Mouse (Mus musculus) small intestine, adult 10 weeks (tissue): Measurements from ENCODE around the gene Hist1h3a. TPM values are rescaled to one million over a fixed set of nuclear protein-coding genes. Genes with fewer than 3 reads are reported as not detected.

Experiments
- polyA plus RNA-seq: library from polyadenylated mRNA; stranded (reverse); fragments of 350-450 nt; fragmentation: Illumina TruSeq; extraction: RNeasy Lipid Tissue Mini Kit (QIAGEN cat#74804); gene quantifications from one replicate; pipeline ENCODE4 v1.2.3, GENCODE M21; 2014; ENCODE audit warnings: low replicate concordance

Hist1h3a gene
- polyA plus RNA-seq: not detected

GRCm38 (mm10) chr13:23761871-23762821, at the start of gene Hist1h3a:
Gene Hist1h3a (minus strand): TSS chr13:23762386.

GRCm38 (mm10) chr13:23806422-23807052, 44.4 kb upstream of the Hist1h3a start, which contains the start of gene Slc17a2:
Gene Slc17a2 (plus strand): TSS chr13:23806993.

GRCm38 (mm10) chr13:23769613-23770012, 7.4 kb upstream of the Hist1h3a start, which contains the start of gene Trim38:
Gene Trim38 (plus strand): TSS chr13:23769913.

GRCm38 (mm10) chr13:23763586-23764323, 1.6 kb upstream of the Hist1h3a start, which contains the start of gene Hist1h1a:
Gene Hist1h1a (plus strand): TSS chr13:23763666.

GRCm38 (mm10) chr13:23760972-23761864, 968 bp downstream of the Hist1h3a start, which contains the start of gene Hist1h4a:
Gene Hist1h4a (minus strand): TSS chr13:23761230.

GRCm38 (mm10) chr13:23756790-23757189, 5.4 kb downstream of the Hist1h3a start, which contains the start of gene Hist1h4b:
Gene Hist1h4b (plus strand): TSS chr13:23757013.

GRCm38 (mm10) chr13:23752067-23752741, 10.0 kb downstream of the Hist1h3a start, which contains the start of gene Hist1h3b:
Gene Hist1h3b (plus strand): TSS chr13:23752267.

GRCm38 (mm10) chr13:23750839-23751477, 11.2 kb downstream of the Hist1h3a start, which contains the start of gene Hist1h2ab:
Gene Hist1h2ab (plus strand): TSS chr13:23751126.

GRCm38 (mm10) chr13:23746201-23747080, 15.7 kb downstream of the Hist1h3a start, which contains the start of gene Hist1h2bb:
Gene Hist1h2bb (plus strand): TSS chr13:23746734.

GRCm38 (mm10) chr13:23745381-23746161, 16.6 kb downstream of the Hist1h3a start, which contains the start of gene Hist1h3c:
Gene Hist1h3c (minus strand): TSS chr13:23745602.

GRCm38 (mm10) chr13:23738677-23739068, 23.5 kb downstream of the Hist1h3a start, which contains the start of gene Hist1h1c:
Gene Hist1h1c (plus strand): TSS chr13:23738808.

Other genes starting within 250 kb of the Hist1h3a start
- not detected for gene Hist1h4h, start 231.3 kb downstream of the Hist1h3a start, polyA plus RNA-seq
- not detected for gene Hist1h2af, start 228.5 kb downstream of the Hist1h3a start, polyA plus RNA-seq
- gene Hist1h3g, start 227.0 kb downstream of the Hist1h3a start, polyA plus RNA-seq: not detected
- 0.59 TPM for gene Hist1h2bh, start 219.0 kb downstream of the Hist1h3a start, polyA plus RNA-seq
- gene Hist1h3f, start 218.3 kb downstream of the Hist1h3a start, polyA plus RNA-seq: not detected
- not detected for gene Hist1h4f, start 210.7 kb downstream of the Hist1h3a start, polyA plus RNA-seq
- gene Hist1h1d, start 209.1 kb downstream of the Hist1h3a start, polyA plus RNA-seq: 0.52 TPM
- gene Hist1h3e, start 200.0 kb downstream of the Hist1h3a start, polyA plus RNA-seq: 0.56 TPM
- 0.97 TPM for gene Hist1h2ae, start 191.2 kb downstream of the Hist1h3a start, polyA plus RNA-seq
- gene Hist1h2bg, start 191.0 kb downstream of the Hist1h3a start, polyA plus RNA-seq: 0.85 TPM
- gene Hist1h2bf, start 188.2 kb downstream of the Hist1h3a start, polyA plus RNA-seq: not detected
- gene Hist1h2ad, start 188.0 kb downstream of the Hist1h3a start, polyA plus RNA-seq: not detected
- 1.4 TPM for gene Hist1h3d, start 186.6 kb downstream of the Hist1h3a start, polyA plus RNA-seq
- 0.67 TPM for gene Hist1h4d, start 180.8 kb downstream of the Hist1h3a start, polyA plus RNA-seq
- 2.2 TPM for gene Hist1h2be, start 141.3 kb downstream of the Hist1h3a start, polyA plus RNA-seq
- 0.30 TPM for gene Hist1h1e, start 139.8 kb downstream of the Hist1h3a start, polyA plus RNA-seq
- gene Hist1h2ac, start 78.4 kb downstream of the Hist1h3a start, polyA plus RNA-seq: 1.2 TPM
- gene Hist1h2bc, start 78.2 kb downstream of the Hist1h3a start, polyA plus RNA-seq: 239 TPM
- not detected for gene Hist1h1t, start 66.6 kb downstream of the Hist1h3a start, polyA plus RNA-seq
- gene Hist1h4c, start 63.9 kb downstream of the Hist1h3a start, polyA plus RNA-seq: 1.6 TPM
- gene Hfe, start 51.5 kb downstream of the Hist1h3a start, polyA plus RNA-seq: 13.5 TPM
- 15.6 TPM for gene Hist1h1c, start 23.6 kb downstream of the Hist1h3a start, polyA plus RNA-seq
- gene Hist1h3c, start 16.8 kb downstream of the Hist1h3a start, polyA plus RNA-seq: not detected
- not detected for gene Hist1h2bb, start 15.7 kb downstream of the Hist1h3a start, polyA plus RNA-seq
- gene Hist1h2ab, start 11.3 kb downstream of the Hist1h3a start, polyA plus RNA-seq: not detected
- not detected for gene Hist1h3b, start 10.1 kb downstream of the Hist1h3a start, polyA plus RNA-seq
- gene Hist1h4b, start 5.4 kb downstream of the Hist1h3a start, polyA plus RNA-seq: not detected
- gene Hist1h4a, start 1.2 kb downstream of the Hist1h3a start, polyA plus RNA-seq: not detected
- gene Hist1h1a, start 1.3 kb upstream of the Hist1h3a start, polyA plus RNA-seq: not detected
- 67.0 TPM for gene Trim38, start 7.5 kb upstream of the Hist1h3a start, polyA plus RNA-seq
- 0.33 TPM for gene Slc17a2, start 44.6 kb upstream of the Hist1h3a start, polyA plus RNA-seq
- not detected for gene Slc17a3, start 77.0 kb upstream of the Hist1h3a start, polyA plus RNA-seq
- gene Slc17a1, start 105.4 kb upstream of the Hist1h3a start, polyA plus RNA-seq: not detected
- 149 TPM for gene Slc17a4, start 152.6 kb upstream of the Hist1h3a start, polyA plus RNA-seq
- gene Hist1h2ba, start 171.8 kb upstream of the Hist1h3a start, polyA plus RNA-seq: not detected
- gene Hist1h2aa, start 172.1 kb upstream of the Hist1h3a start, polyA plus RNA-seq: not detected
- gene Scgn, start 228.8 kb upstream of the Hist1h3a start, polyA plus RNA-seq: 4.6 TPM